Mouse (Mus musculus) thymus, adult 2 months (tissue): ENCODE measurements around the gene Catsper3.

Experiments
- CTCF ChIP-seq: fragments of 200-500 bp; IDR thresholded peaks from 2 replicates; pipeline ENCODE4 v1.5.1; 2012; ENCODE audit warnings: mild to moderate bottlenecking, control low read depth, low read length, moderate library complexity, borderline replicate concordance; ENCODE audit not compliant: control insufficient read depth, poor library complexity, insufficient read depth; ENCODE audit errors: extremely low read depth
- POLR2A ChIP-seq: fragments of 200-500 bp; IDR thresholded peaks from 2 replicates; pipeline ENCODE4 v1.6.1; 2012; ENCODE audit warnings: mild to moderate bottlenecking, low read length, control low read depth, moderate library complexity; ENCODE audit not compliant: control insufficient read depth, poor library complexity, insufficient read depth; ENCODE audit errors: extremely low read depth

DNA sequence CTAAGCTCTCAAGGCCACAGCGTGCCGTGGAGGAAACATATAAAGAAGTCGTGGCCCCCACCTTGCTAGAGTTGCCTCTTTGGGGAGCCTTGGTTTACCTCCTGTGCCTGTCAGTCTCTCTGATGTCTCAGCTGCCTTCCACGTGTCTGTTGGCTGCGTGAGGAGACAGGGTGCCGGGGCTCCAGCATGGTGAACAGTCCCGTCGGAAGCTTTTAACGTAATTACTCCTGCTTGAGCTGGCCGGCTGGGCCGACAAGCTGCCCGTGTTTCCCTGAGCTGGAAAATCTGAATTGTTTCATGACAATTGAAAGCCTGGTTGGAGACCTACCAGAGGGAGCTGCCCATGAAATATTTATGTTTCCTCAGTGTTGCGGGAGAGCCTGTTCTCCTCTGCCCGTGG, 55.9 kb downstream of the Catsper3 start:
- TF ChIP-seq CTCF (no peak), POLR2A (no peak)
